Mouse (Mus musculus) gastrocnemius, adult 2 months (tissue): Measurements from ENCODE around the gene Snapc3. TPM values are rescaled to one million over a fixed set of nuclear protein-coding genes. Genes with fewer than 3 reads are reported as not detected.

Experiments used
- DNase-seq: peaks from one replicate; pipeline ENCODE4 v3.0.0; 2022
- H3K27ac ChIP-seq: fragments of 200-600 bp; 2 replicates; pipeline ENCODE4 v1.8.1; 2022; ENCODE audit warnings: mild to moderate bottlenecking
- H3K4me3 ChIP-seq: fragments of 200-600 bp; 2 replicates; pipeline ENCODE4 v1.8.1; 2022; ENCODE audit warnings: mild to moderate bottlenecking, moderate library complexity
- CTCF ChIP-seq: fragments of 200-600 bp; IDR thresholded peaks from 2 replicates; pipeline ENCODE4 v1.8.1; 2022; ENCODE audit warnings: antibody characterized with exemption, mild to moderate bottlenecking, moderate library complexity
- intact Hi-C: fragments of 180-260 bp; cut with DNase I; formaldehyde crosslinking; loops from one replicate; pipeline ENCODE4 v1.15.1; 2025
- long read RNA-seq, 2 experiments: library from polyadenylated mRNA; stranded (forward); transcript quantifications; one replicate each; pipeline ENCODE4 v2.0.0; 2021
- total RNA-seq, 2 experiments: library from RNA; stranded (reverse); gene quantifications; 2 replicates each; pipeline ENCODE4 v1.2.3; 2021

The Snapc3 gene
- total RNA-seq, result 10 to 100 TPM in 1 of 2 experiments, 1 to 10 TPM in 1; 9.6 to 10.8 TPM
- long read RNA-seq, experiment 1, transcript Snapc3-201 (9 exons, 1,405 nt), result major isoform, 12 of 13 reads
- long read RNA-seq, experiment 1, partial matches to known transcripts, result 0 of 13 reads
- long read RNA-seq, experiment 1, other reads (novel, unspliced or antisense), result 1 of 13 reads
- long read RNA-seq, experiment 2, partial matches to known transcripts, result 0 of 3 reads
- long read RNA-seq, experiment 2, other reads (novel, unspliced or antisense), result 0 of 3 reads

DNA sequence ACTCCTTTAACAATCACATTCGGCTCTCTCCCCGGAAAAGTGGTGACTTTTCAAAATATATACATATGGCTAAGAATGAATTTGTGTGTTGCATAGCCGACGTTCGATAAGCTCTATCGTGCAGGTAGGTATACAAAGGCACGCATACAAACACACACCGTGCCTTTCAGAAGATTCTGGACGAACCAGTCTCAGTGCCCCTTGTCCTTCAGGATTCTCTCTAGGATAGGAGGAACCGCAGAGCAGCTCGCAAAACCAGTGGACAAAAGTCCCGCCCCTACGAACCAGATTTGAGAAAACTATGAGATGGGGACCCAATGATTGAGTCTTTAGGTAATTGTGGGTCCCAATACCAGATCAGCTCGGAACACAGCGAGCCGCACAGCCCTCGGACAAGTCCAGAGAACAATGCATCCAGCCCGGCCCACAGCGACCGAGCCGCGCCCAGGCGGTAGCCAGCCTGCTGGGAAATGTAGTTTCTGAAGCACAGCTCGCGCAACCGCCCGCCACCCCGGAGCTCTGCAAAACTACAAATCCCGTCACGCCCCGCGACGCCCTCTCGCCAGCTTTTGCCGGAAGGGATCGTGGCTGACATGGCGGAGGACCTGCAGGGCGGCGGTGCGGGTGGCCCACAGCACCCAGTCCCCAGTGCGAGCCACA, at the start of gene Snapc3:
TSS of gene Snapc3 (plus strand) at position 565 of the 660 bp plus-strand sequence.
- H3K4me3 ChIP-seq, result peak within 1 kb of the TSS; percentile 77
- no peak for TF ChIP-seq CTCF
- peak; percentile 97 for DNase-seq
- H3K27ac ChIP-seq, result peak within 1 kb of the TSS; percentile 91
- intact Hi-C loops, result loop anchor here (5.0 kb wide), 2 partner anchors 110 kb away; partner anchors contain the start of gene Ccdc171

- H3K27ac ChIP-seq, result no peak overlapping the region
- intact Hi-C loops, result no loop called here
Observed at GRCm38 (mm10) chr4:83373381-83373780, 44.1 kb upstream of the Snapc3 start.

DNA sequence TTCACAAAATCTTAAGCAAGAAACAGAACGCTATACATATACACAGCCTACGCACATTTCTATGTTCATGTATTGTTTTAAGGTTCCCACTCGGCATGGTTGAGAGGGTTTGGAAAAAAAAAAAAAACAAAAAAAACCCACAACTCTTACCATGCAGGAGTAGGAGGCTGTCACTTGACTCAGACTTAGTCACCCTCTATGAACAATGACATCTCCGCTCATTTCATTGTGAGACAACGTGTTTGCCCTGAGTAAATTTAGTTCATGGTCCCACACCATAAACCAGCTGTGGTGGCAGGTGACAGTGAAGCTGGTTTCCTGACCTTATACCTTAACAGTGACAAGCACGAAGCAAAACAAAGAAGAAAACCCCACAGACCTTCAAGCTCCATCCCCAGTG, 41.9 kb upstream of the Snapc3 start:
- DNase-seq, result no peak
- no peak for TF ChIP-seq CTCF
- no peak overlapping the region for H3K4me3 ChIP-seq
- intact Hi-C loops, result no loop called here
- H3K27ac ChIP-seq, result no peak overlapping the region

More at GRCm38 (mm10) chr4:83373381-83373780, 44.1 kb upstream of the Snapc3 start:
- no peak overlapping the region for H3K4me3 ChIP-seq
- DNase-seq, result no peak
- TF ChIP-seq CTCF, result no peak

GRCm38 (mm10) chr4:83376461-83377015, 41.0 kb upstream of the Snapc3 start:
- TF ChIP-seq CTCF, result no peak
- DNase-seq, result no peak
- intact Hi-C loops, result no loop called here
- no peak overlapping the region for H3K4me3 ChIP-seq
- H3K27ac ChIP-seq, result no peak overlapping the region

DNA sequence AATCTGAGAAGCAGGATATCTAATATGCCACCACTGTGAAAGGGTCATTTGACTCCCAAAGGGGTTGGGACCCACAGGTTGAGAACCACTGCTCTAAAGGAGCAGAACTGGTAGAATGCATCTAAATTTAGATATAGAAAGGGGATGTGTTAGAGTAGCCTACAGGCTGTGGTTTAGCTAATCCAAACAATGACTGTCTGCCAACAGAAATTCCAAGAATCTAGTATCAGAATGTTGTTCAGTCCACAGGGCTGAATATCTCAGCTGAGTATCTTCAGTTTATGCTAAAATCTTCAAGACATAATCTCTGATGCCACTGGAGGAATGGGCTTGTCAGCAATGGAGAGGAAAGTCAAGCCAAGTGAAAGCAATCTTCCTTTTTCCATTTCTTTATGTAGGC, 38.5 kb upstream of the Snapc3 start:
- no peak for TF ChIP-seq CTCF
- intact Hi-C loops, result no loop called here
- no peak overlapping the region for H3K4me3 ChIP-seq
- no peak for DNase-seq
- H3K27ac ChIP-seq, result no peak overlapping the region

DNA sequence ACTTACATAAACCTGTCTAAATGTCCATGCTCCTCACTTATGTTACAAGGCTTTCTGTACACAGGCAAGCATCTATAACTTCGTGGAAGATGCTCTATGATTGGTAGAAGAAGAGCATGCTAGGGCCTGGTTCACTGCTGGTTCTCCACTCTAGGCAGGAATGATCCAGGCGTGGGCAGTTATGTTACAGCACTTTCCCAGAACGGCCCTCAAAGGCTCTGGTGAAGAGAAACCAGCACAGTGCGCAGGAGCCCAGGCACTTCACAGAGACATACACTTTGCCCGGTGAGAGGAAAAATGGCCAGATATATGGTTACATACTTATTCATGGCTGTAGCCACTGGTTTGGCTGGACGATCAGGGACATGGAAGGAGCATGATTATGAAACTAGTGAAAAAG, 37.8 kb upstream of the Snapc3 start:
- Histone ChIP-seq H3K4me3 (no peak overlapping the region), H3K27ac (no peak overlapping the region)
- intact Hi-C loops, result no loop called here
- no peak for DNase-seq
- TF ChIP-seq CTCF, result no peak

DNA sequence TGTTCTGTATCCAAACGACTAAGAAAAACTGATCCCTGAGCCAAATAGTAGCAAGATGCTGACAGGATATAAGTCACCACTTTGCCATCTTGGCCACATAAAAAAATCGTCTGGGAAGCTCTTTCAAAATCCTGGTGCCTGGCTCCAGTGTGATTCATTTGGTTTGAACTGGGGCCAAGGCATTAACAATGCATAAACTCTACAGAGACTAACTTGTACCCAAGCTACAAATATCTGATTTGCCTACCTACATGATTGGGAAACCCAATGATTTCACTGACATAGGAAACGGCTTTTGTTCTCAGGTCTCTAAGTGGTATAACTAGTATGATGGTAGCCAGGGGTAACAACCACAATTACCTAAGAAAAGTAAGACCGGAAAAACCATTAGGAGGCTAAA, 37.3 kb upstream of the Snapc3 start:
- H3K4me3 ChIP-seq, result no peak overlapping the region
- no peak for TF ChIP-seq CTCF
- no peak for DNase-seq
- H3K27ac ChIP-seq, result no peak overlapping the region
- intact Hi-C loops, result no loop called here

GRCm38 (mm10) chr4:83383899-83384490, 33.5 kb upstream of the Snapc3 start:
- Histone ChIP-seq H3K27ac (no peak overlapping the region), H3K4me3 (no peak overlapping the region)
- TF ChIP-seq CTCF, result peak; percentile 63
- peak; percentile 46 for DNase-seq
- intact Hi-C loops, result no loop called here

GRCm38 (mm10) chr4:83385091-83385490, 32.4 kb upstream of the Snapc3 start:
- no peak for TF ChIP-seq CTCF
- no peak for DNase-seq
- Histone ChIP-seq H3K4me3 (no peak overlapping the region), H3K27ac (no peak overlapping the region)
- intact Hi-C loops, result no loop called here

DNA sequence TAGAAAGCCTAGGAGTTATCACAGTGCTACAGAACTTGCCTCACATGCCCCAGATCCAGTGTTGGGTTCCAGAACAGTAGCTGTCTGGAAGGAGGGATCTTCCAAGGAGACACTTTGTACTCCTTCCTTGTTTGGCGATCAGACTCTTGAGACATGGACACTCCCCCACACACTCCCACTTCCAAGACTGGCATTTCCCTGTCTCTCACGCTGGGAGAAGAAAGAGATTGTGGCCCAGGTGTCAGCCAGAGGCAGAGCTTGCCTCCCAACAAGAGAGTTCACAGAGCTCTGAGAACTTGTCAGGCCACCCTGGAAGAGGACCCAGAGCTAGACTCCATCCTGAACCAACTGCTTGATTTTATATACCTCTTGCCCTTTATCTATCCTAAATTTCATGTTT, 27.0 kb upstream of the Snapc3 start:
- intact Hi-C loops, result no loop called here
- H3K27ac ChIP-seq, result no peak overlapping the region
- DNase-seq, result no peak
- TF ChIP-seq CTCF, result no peak
- no peak overlapping the region for H3K4me3 ChIP-seq

DNA sequence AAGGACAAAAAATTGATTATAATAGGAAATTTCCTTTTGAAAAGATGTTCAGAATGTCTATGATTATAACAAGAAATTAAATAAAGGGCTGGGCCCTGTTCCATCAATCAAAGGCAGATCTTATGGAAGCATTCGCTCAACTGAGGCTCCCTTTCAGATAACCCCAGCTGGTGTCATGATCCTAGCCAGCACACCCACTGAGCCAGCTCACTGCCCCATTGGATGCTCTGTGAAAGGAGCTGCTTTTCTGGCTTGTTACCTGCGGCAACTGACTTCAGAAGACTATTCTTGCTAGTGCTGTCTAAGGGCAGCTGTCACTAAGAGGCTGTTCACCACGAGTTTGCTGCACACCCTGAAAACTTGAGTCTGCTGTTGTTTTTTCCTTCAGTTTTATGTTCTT, 25.6 kb upstream of the Snapc3 start:
- Histone ChIP-seq H3K4me3 (no peak overlapping the region), H3K27ac (no peak overlapping the region)
- no peak for DNase-seq
- intact Hi-C loops, result no loop called here
- no peak for TF ChIP-seq CTCF

GRCm38 (mm10) chr4:83393733-83394132, 23.8 kb upstream of the Snapc3 start:
- intact Hi-C loops, result no loop called here
- no peak overlapping the region for H3K4me3 ChIP-seq
- no peak for DNase-seq
- H3K27ac ChIP-seq, result no peak overlapping the region
- TF ChIP-seq CTCF, result no peak

- H3K27ac ChIP-seq, result no peak overlapping the region; the same call in 1 of the 2 replicates
- DNase-seq, result peak; percentile 85
- no peak for TF ChIP-seq CTCF
- no peak overlapping the region for H3K4me3 ChIP-seq
- intact Hi-C loops, result no loop called here
Observed at GRCm38 (mm10) chr4:83396346-83396745, 21.2 kb upstream of the Snapc3 start.
